Mouse (Mus musculus) kidney, adult 2 months (tissue): ENCODE measurements around the gene Olfr1290. TPM values are rescaled to one million over a fixed set of nuclear protein-coding genes. Genes with fewer than 3 reads are reported as not detected.

Source experiments
- DNase-seq: peaks from one replicate; pipeline ENCODE4 v3.0.0; 2021
- H3K27ac ChIP-seq: fragments of 200-500 bp; 2 replicates; pipeline ENCODE4 v1.5.1; 2012; ENCODE audit warnings: low read depth, low read length, control low read depth, inconsistent platforms; ENCODE audit not compliant: insufficient read depth
- H3K27me3 ChIP-seq: fragments of 200-500 bp; replicated peaks from 2 replicates; pipeline ENCODE4 v1.6.1; 2012; ENCODE audit warnings: mild to moderate bottlenecking, moderate library complexity, low read length, inconsistent platforms; ENCODE audit not compliant: control insufficient read depth, insufficient read depth
- H3K36me3 ChIP-seq: fragments of 200-500 bp; 2 replicates; pipeline ENCODE4 v1.6.1; 2012; ENCODE audit warnings: mild to moderate bottlenecking, moderate library complexity, low read length, inconsistent platforms; ENCODE audit not compliant: control insufficient read depth, insufficient read depth
- H3K4me1 ChIP-seq: fragments of 200-500 bp; 2 replicates; pipeline ENCODE4 v1.6.1; 2011; ENCODE audit warnings: low read length; ENCODE audit not compliant: control insufficient read depth, insufficient read depth
- H3K4me3 ChIP-seq: fragments of 200-500 bp; 2 replicates; pipeline ENCODE4 v1.5.1; 2011; ENCODE audit warnings: mild to moderate bottlenecking, low read depth, low read length, control low read depth; ENCODE audit not compliant: insufficient read depth
- CTCF ChIP-seq: fragments of 200-500 bp; conservative IDR thresholded peaks from 2 replicates; pipeline ENCODE4 v1.5.1; 2011; ENCODE audit warnings: low read depth, mild to moderate bottlenecking, control low read depth, low read length, moderate library complexity, mixed read lengths; ENCODE audit not compliant: insufficient read depth, insufficient read length
- POLR2A ChIP-seq: fragments of 200-500 bp; IDR thresholded peaks from one replicate; pipeline ENCODE4 v1.6.1; 2011; ENCODE audit warnings: low read depth, low read length, control low read depth
- WGBS: fragments of 180-500 bp; shearing (Covaris S2); methylation state at CpG from one replicate; pipeline ENCODE4 v1.1.7; 2018; 5-methylcytosine and 5-hydroxymethylcytosine counted together
- polyA plus RNA-seq: library from polyadenylated mRNA; depleted of rRNA; stranded (reverse); fragments of >200 nt; gene quantifications from 2 replicates; pipeline ENCODE4 v1.2.3, GENCODE M21; 2012; rRNA removed

Olfr1290 gene
- polyA plus RNA-seq: not detected in 2 replicates

- WGBS: 76% methylated on average over 5 of the region's 5 CpGs
- DNase-seq: no peak
Measured at GRCm38 (mm10) chr2:111493729-111494128, at the start of gene Olfr1290. TSS of gene Olfr1290 (minus strand) at chr2:111493829.

GRCm38 (mm10) chr2:111540191-111540590, 46.6 kb upstream of the Olfr1290 start, which contains the start of gene Olfr1294:
TSS of gene Olfr1294 (minus strand) at chr2:111540291.
- Histone ChIP-seq H3K36me3 (no peaks in the 10 kb centered on the region), H3K4me1 (no peaks in the 10 kb centered on the region), H3K27me3 (no peaks in the 10 kb centered on the region), H3K27ac (no peak within 1 kb of the TSS), H3K4me3 (no peak within 1 kb of the TSS)
- WGBS: 38% methylated on average over 1 of the region's 1 CpGs
- DNase-seq: no peak
- TF ChIP-seq CTCF: no peak
- TF ChIP-seq POLR2A: no peak

More at GRCm38 (mm10) chr2:111493729-111494128, at the start of gene Olfr1290:
- Histone ChIP-seq H3K27ac (no peak within 1 kb of the TSS), H3K4me1 (no peaks in the 10 kb centered on the region), H3K36me3 (no peaks in the 10 kb centered on the region), H3K4me3 (no peak within 1 kb of the TSS), H3K27me3 (no peaks in the 10 kb centered on the region)
- no peak for TF ChIP-seq POLR2A
- TF ChIP-seq CTCF: no peak

GRCm38 (mm10) chr2:111524903-111525302, 31.3 kb upstream of the Olfr1290 start, which contains the start of gene Olfr1293-ps:
TSS of gene Olfr1293-ps (plus strand) at chr2:111525203.
- Histone ChIP-seq H3K27me3 (no peaks in the 10 kb centered on the region), H3K4me3 (no peak within 1 kb of the TSS), H3K27ac (no peak within 1 kb of the TSS), H3K4me1 (no peaks in the 10 kb centered on the region), H3K36me3 (no peaks in the 10 kb centered on the region)
- DNase-seq: no peak
- 71% methylated on average over 1 of the region's 1 CpGs for WGBS
- no peak for TF ChIP-seq POLR2A
- TF ChIP-seq CTCF: no peak

- no peak for DNase-seq
- Histone ChIP-seq H3K27me3 (no peaks in the 10 kb centered on the region), H3K27ac (no peak overlapping the region), H3K4me3 (no peak overlapping the region), H3K4me1 (no peaks in the 10 kb centered on the region), H3K36me3 (no peaks in the 10 kb centered on the region)
- no peak for TF ChIP-seq CTCF
- no peak for TF ChIP-seq POLR2A
- 85% methylated on average over 10 of the region's 10 CpGs for WGBS
Measured at GRCm38 (mm10) chr2:111517451-111517850, 23.8 kb upstream of the Olfr1290 start.

GRCm38 (mm10) chr2:111496880-111497279, 3.3 kb upstream of the Olfr1290 start, which contains the start of gene Olfr1291-ps1:
TSS of gene Olfr1291-ps1 (plus strand) at chr2:111497180.
- DNase-seq: no peak
- TF ChIP-seq CTCF (no peak), POLR2A (no peak)

GRCm38 (mm10) chr2:111480519-111480918, 13.1 kb downstream of the Olfr1290 start, which contains the start of gene Olfr1289:
TSS of gene Olfr1289 (plus strand) at chr2:111480819.
- Histone ChIP-seq H3K27ac (no peak within 1 kb of the TSS), H3K27me3 (no peaks in the 10 kb centered on the region), H3K36me3 (no peaks in the 10 kb centered on the region), H3K4me3 (no peak within 1 kb of the TSS), H3K4me1 (no peaks in the 10 kb centered on the region)
- TF ChIP-seq CTCF: no peak
- TF ChIP-seq POLR2A: no peak
- no peak for DNase-seq
- WGBS: 66% methylated on average over 1 of the region's 1 CpGs

More at GRCm38 (mm10) chr2:111496880-111497279, 3.3 kb upstream of the Olfr1290 start, which contains the start of gene Olfr1291-ps1:
- WGBS: 81% methylated on average over 3 of the region's 3 CpGs
- Histone ChIP-seq H3K27me3 (no peaks in the 10 kb centered on the region), H3K4me3 (no peak within 1 kb of the TSS), H3K36me3 (no peaks in the 10 kb centered on the region), H3K4me1 (no peaks in the 10 kb centered on the region), H3K27ac (no peak within 1 kb of the TSS)

- Histone ChIP-seq H3K27ac (no peak within 1 kb of the TSS), H3K4me3 (no peak within 1 kb of the TSS), H3K27me3 (no peaks in the 10 kb centered on the region), H3K36me3 (no peaks in the 10 kb centered on the region), H3K4me1 (no peaks in the 10 kb centered on the region)
- WGBS: 93% methylated on average over 1 of the region's 1 CpGs
- no peak for DNase-seq
- no peak for TF ChIP-seq CTCF
Measured at GRCm38 (mm10) chr2:111473801-111474200, 19.8 kb downstream of the Olfr1290 start, which contains the start of gene Olfr1288. TSS of gene Olfr1288 (plus strand) at chr2:111474101.
